Mouse (Mus musculus) intestine, embryonic 14.5 days (tissue): Measurements from ENCODE around the gene Sdhaf4. TPM values are rescaled to one million over a fixed set of nuclear protein-coding genes. Genes with fewer than 3 reads are reported as not detected.

Experiments used
- ATAC-seq: fragments of 200-750 bp; cut with Nextera tagmentation; replicated peaks from 2 replicates; pipeline ENCODE4 v1.8.0; 2017; ENCODE audit warnings: low read depth, moderate number of reproducible peaks, moderate TSS enrichment, moderate library complexity; ENCODE audit not compliant: low FRiP score, low TSS enrichment
- DNase-seq: peaks from one replicate; pipeline ENCODE4 v3.0.0-alpha.2; 2018; ENCODE audit warnings: low spot score
- H3K27ac ChIP-seq: fragments of 300-500 bp; sonication (generic); 2 replicates; pipeline ENCODE4 v1.5.1; 2014; ENCODE audit warnings: low read depth, mild to moderate bottlenecking, control low read depth
- H3K27me3 ChIP-seq: fragments of 300-500 bp; sonication (generic); replicated peaks from 2 replicates; pipeline ENCODE4 v1.6.1; 2014; ENCODE audit warnings: low read length, control low read depth; ENCODE audit not compliant: control insufficient read depth, insufficient read depth
- H3K36me3 ChIP-seq: fragments of 300-500 bp; sonication (generic); 2 replicates; pipeline ENCODE4 v1.6.1; 2014; ENCODE audit warnings: low read length, control low read depth; ENCODE audit not compliant: control insufficient read depth, insufficient read depth
- H3K4me1 ChIP-seq: fragments of 300-500 bp; sonication (generic); replicated peaks from 2 replicates; pipeline ENCODE4 v1.6.1; 2014; ENCODE audit warnings: low read length, control low read depth, mixed read lengths; ENCODE audit not compliant: control insufficient read depth, insufficient read depth
- H3K4me2 ChIP-seq: fragments of 300-500 bp; sonication (generic); 2 replicates; pipeline ENCODE4 v1.6.1; 2014; ENCODE audit warnings: low read length
- H3K4me3 ChIP-seq: fragments of 300-500 bp; sonication (generic); 2 replicates; pipeline ENCODE4 v1.5.1; 2014; ENCODE audit warnings: low read depth, low read length, control low read depth, mixed read lengths
- H3K9ac ChIP-seq: fragments of 300-500 bp; sonication (generic); 2 replicates; pipeline ENCODE4 v1.6.1; 2014; ENCODE audit warnings: mild to moderate bottlenecking, low read length
- H3K9me3 ChIP-seq: fragments of 300-500 bp; sonication (generic); 2 replicates; pipeline ENCODE4 v1.6.1; 2016; ENCODE audit warnings: low read length, control low read depth; ENCODE audit not compliant: control insufficient read depth
- WGBS: fragments of 180-500 bp; shearing (Covaris S2); extraction: QIAGEN DNeasy Blood & Tissue Kit; methylation state at CpG from one replicate; pipeline ENCODE4 v1.1.7; 2014; 5-methylcytosine and 5-hydroxymethylcytosine counted together
- polyA plus RNA-seq: library from polyadenylated mRNA; unstranded; fragments of >200 nt; fragmentation: Nextera tagmentation; extraction: Ambion mirVana; gene quantifications from 2 replicates; pipeline ENCODE4 v1.2.1, GENCODE M21; 2014

Sdhaf4 gene
- polyA plus RNA-seq, 1 experiment from 2014 or later: 76.0 TPM

DNA sequence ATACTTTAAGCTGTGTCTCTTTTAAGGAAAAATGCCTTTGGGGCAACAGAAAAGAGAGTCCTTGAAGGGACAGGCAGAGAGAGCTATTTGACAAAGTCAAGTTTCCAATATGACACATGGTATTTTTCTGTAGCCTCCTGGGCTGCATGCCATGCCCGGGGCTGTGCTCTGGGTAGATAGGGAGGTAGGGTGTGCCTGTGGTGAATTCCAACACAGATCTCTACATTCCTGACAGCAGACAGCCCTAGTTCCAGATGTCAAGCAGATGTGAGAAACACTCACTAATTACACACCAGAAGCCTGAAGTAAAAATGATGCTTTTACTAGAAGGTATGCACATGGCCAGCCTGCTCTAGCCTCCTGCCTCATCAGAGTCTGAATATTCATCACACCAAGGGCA lies 39.2 kb downstream of the Sdhaf4 start:
- Histone ChIP-seq H3K9me3 (no peaks in the 10 kb centered on the region), H3K27ac (no peak overlapping the region), H3K36me3 (no peaks in the 10 kb centered on the region), H3K9ac (no peak overlapping the region), H3K4me2 (no peak overlapping the region), H3K27me3 (no peaks in the 10 kb centered on the region), H3K4me3 (no peak overlapping the region), H3K4me1 (no peaks in the 10 kb centered on the region)
- ATAC-seq (no peak), DNase-seq (no peak)
- 57% methylated on average over 1 of the region's 1 CpGs for WGBS

DNA sequence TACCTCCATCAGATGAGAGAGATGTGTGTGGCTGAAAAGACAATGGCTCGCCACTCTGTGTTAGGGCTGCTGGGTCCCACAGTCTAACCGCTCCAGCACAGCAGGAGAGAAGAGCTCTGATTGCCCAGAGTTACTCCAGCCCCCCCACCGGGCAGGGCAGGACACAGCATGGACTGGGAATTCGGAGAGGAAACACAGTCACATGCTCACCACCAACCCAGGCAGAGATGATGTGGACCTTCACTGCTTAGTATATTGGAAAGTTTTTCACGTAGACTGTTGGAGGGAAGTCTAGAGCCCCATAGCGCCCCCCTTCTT lies 46.1 kb downstream of the Sdhaf4 start:
- Histone ChIP-seq H3K9ac (no peak overlapping the region), H3K36me3 (no peaks in the 10 kb centered on the region), H3K4me1 (no peaks in the 10 kb centered on the region), H3K27me3 (no peaks in the 10 kb centered on the region), H3K4me2 (peak overlapping the region; percentile 45), H3K9me3 (no peaks in the 10 kb centered on the region), H3K4me3 (peak overlapping the region; percentile 14; the same call in 1 of the 2 replicates), H3K27ac (no peak overlapping the region)
- DNase-seq: no peak
- WGBS: 23% methylated on average over 6 of the region's 6 CpGs
- no peak for ATAC-seq

DNA sequence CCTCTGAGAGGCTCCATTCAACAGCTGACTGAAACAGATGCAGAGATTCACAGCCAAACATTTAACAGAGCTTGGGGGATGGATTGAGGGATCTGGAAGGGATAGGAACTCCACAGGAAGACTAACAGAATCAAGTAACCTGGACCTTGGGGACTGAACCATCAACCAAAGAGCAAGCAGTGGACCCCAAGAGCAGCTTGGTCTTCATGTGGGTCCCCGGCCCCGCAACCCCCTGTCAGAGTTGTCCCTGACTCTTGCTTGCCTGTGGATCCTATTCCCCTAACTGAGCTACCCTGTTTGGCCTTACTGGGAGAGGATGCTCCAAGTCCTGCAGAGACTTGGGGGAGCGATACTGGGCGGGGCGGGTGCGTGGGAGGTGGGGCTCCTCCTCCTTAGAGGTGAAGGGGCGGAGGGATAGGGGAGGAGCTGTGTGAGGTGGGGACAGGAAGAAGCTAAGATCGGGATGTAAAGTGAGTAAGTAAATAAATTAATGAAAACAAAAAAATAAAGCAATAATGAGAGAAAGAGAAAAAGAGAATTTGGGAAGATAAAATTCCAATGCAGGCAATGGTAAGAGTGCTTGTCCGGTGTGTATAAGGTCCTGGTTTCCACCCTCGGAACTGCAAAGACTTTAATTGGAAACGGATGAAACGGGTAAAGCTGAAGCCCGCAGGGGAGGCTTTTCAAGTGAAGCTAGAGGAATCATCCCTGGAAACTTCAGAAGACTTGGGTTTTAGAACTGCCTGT lies 46.6 kb downstream of the Sdhaf4 start:
- WGBS: 18% methylated on average over 13 of the region's 13 CpGs
- 0 out of 2 replicates have a peak, but pooled peaks have one; percentile 50 for ATAC-seq
- Histone ChIP-seq H3K27ac (no peak overlapping the region), H3K9ac (no peak overlapping the region), H3K4me2 (peak overlapping the region; percentile 45), H3K27me3 (no peaks in the 10 kb centered on the region), H3K4me3 (peak overlapping the region; percentile 14; the same call in 1 of the 2 replicates), H3K4me1 (no peaks in the 10 kb centered on the region), H3K9me3 (no peaks in the 10 kb centered on the region), H3K36me3 (no peaks in the 10 kb centered on the region)
- DNase-seq: no peak

DNA sequence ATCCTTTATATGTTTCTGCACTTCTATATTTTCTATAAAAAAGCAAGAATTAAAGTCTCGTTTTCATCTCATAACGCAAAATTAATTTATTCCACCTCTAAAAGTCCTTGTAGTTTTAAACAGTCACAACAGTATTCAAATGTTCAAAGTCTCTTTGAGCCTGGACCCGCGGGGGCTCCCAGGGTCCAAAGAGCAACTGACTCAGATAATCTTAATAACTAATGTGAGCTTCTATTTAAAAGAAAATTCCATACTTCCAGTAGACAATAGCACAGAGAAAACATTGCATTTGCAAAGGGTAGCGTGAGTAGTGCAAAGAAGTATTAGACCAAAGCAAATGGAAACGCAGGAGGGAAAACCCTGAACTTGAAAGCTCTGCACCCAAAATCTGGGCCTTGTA lies 47.4 kb downstream of the Sdhaf4 start:
- ATAC-seq (no peak), DNase-seq (no peak)
- WGBS: 92% methylated on average over 6 of the region's 6 CpGs
- no peaks in the 10 kb centered on the region for H3K36me3 ChIP-seq
- no peaks in the 10 kb centered on the region for H3K9me3 ChIP-seq
- no peak overlapping the region for H3K4me3 ChIP-seq
- H3K27ac ChIP-seq: no peak overlapping the region
- H3K27me3 ChIP-seq: no peaks in the 10 kb centered on the region
- H3K9ac ChIP-seq: no peak overlapping the region
- no peak overlapping the region for H3K4me2 ChIP-seq
- H3K4me1 ChIP-seq: no peaks in the 10 kb centered on the region

DNA sequence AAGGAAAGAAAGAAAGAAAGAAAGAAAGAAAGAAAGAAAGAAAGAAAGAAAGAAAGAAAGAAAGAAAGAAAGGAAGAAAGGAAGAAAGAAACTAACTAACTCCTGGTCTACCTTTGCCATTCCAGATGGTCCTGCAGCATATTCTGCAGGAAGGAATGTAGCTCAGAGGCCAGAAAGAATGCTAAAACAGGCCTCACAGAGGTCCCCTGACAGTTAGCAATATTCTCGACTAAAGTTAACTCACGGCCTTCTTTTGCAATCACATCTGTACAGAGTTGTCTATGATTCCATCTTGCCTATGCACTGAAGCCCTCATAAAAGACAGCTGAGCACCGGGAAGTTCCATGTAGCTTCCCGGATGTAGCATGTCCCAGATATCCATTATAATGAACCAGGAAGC lies 49.9 kb downstream of the Sdhaf4 start:
- Histone ChIP-seq H3K9ac (no peak overlapping the region), H3K4me1 (no peaks in the 10 kb centered on the region), H3K27ac (no peak overlapping the region), H3K4me3 (no peak overlapping the region), H3K9me3 (no peaks in the 10 kb centered on the region), H3K4me2 (no peak overlapping the region), H3K36me3 (no peaks in the 10 kb centered on the region), H3K27me3 (no peaks in the 10 kb centered on the region)
- DNase-seq: no peak
- WGBS: 82% methylated on average over 4 of the region's 4 CpGs
- ATAC-seq: no peak

DNA sequence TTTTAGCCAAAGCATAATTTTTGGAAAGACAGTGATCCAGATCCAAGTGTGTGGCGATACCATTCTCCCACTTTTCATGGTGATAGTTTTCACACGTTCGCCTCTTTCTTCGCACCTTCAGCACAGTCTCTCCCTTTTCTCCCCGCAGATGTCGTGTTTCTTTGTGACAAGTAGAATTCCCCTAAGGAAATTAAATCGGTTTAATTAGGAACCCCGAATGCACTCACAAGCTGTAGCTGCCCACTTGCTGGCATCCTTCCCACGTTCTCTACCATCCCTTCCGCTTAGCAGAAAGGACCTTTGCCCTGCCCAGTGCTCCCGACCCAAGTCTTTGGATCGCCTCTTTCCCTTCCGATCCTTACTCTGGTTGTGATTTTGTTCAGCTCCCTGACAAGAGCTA lies 51.5 kb downstream of the Sdhaf4 start:
- no peaks in the 10 kb centered on the region for H3K4me1 ChIP-seq
- no peak overlapping the region for H3K27ac ChIP-seq
- ATAC-seq (no peak), DNase-seq (no peak)
- no peaks in the 10 kb centered on the region for H3K9me3 ChIP-seq
- H3K36me3 ChIP-seq: no peaks in the 10 kb centered on the region
- H3K27me3 ChIP-seq: no peaks in the 10 kb centered on the region
- H3K4me3 ChIP-seq: no peak overlapping the region
- no peak overlapping the region for H3K4me2 ChIP-seq
- WGBS: 85% methylated on average over 13 of the region's 13 CpGs
- no peak overlapping the region for H3K9ac ChIP-seq

DNA sequence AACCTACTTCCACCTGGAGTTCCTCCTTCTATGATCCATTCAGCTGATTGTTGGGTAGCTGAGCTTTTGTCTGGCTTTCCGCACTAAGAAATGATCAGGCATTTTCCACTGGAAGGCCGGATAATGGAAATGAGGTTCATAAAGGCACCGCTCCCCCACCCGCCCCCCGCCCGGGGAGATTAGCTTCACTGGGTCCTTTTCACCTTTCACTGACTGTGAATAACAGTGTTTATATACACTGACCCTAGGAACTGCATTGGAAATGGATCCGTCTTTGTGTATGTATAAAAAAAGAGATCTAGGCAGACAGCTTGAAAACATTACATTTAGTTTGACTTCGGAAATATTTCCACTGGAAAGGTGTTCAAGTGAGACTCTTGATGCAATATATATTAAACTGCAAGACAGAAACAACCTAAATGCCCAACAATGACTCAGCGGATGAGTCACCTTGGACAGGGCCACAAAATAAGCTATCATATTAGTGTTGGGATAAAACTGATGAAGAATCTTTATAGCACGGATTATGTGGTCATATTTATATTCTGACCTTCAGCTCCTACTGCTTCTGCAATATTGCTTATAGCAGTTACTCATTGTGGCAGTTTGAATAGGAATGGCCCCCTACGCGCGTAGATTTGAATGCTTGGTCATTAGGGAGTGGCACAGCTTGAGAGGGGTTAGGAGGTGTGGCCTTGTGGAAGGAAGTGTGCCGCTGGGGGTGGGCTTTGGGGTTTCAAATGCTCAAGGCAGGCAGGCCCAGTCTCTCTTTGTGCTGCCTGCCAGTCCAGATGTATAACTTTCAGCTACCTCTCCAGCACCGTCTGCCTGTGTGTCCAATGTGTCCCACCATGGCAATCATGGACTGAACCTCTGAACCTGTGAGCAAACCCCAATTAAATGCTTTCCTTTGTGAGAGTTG lies 56.4 kb downstream of the Sdhaf4 start:
- 67% methylated on average over 15 of the region's 15 CpGs for WGBS
- DNase-seq (no peak), ATAC-seq (no peak)
- H3K4me2 ChIP-seq: no peak overlapping the region
- H3K9me3 ChIP-seq: no peaks in the 10 kb centered on the region
- H3K36me3 ChIP-seq: no peaks in the 10 kb centered on the region
- H3K27ac ChIP-seq: no peak overlapping the region
- no peaks in the 10 kb centered on the region for H3K4me1 ChIP-seq
- H3K4me3 ChIP-seq: no peak overlapping the region
- H3K27me3 ChIP-seq: no peaks in the 10 kb centered on the region
- no peak overlapping the region for H3K9ac ChIP-seq

DNA sequence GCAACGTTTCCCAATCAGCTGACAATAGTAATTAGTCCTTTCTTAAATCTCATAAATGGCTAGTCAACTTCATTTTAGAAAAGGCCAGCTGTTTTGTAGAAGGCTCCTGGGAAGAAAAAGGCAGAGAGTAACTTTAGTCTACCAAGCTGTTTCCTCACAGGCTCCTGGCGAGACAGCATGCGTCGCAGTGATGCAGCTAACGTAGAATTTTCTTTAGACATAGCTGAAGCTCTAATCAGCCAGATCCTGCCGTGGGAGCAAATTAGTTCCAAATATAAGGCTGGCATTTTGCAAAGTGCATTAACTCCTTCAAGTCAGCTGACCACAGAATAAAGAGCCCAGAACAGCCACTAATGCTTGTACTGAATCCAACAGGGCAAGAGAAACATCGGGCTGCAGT lies 57.2 kb downstream of the Sdhaf4 start:
- no peak overlapping the region for H3K9ac ChIP-seq
- H3K36me3 ChIP-seq: no peaks in the 10 kb centered on the region
- H3K27me3 ChIP-seq: no peaks in the 10 kb centered on the region
- H3K9me3 ChIP-seq: no peaks in the 10 kb centered on the region
- no peak overlapping the region for H3K4me2 ChIP-seq
- no peak for DNase-seq
- no peaks in the 10 kb centered on the region for H3K4me1 ChIP-seq
- no peak overlapping the region for H3K4me3 ChIP-seq
- no peak for ATAC-seq
- WGBS: 62% methylated on average over 7 of the region's 7 CpGs
- H3K27ac ChIP-seq: no peak overlapping the region
